Mouse (Mus musculus) CH12.LX (cell line): ENCODE measurements around the gene Tigit. TPM values are rescaled to one million over a fixed set of nuclear protein-coding genes. Genes with fewer than 3 reads are reported as not detected.

Experiments used
- DNase-seq: peaks from one replicate; pipeline ENCODE4 v3.0.0-alpha.2; 2013; ENCODE audit errors: extremely low read depth
- H3K27ac ChIP-seq: 2 replicates; pipeline ENCODE4 v1.5.1; 2012; ENCODE audit warnings: low read depth, mild to moderate bottlenecking, control low read depth, moderate library complexity; ENCODE audit not compliant: insufficient read depth
- H3K27me3 ChIP-seq: replicated peaks from 2 replicates; pipeline ENCODE3; 2012; ENCODE audit warnings: inconsistent platforms
- H3K36me3 ChIP-seq, 2 experiments: replicated peaks in 1 of 2; 2 replicates each; pipeline versions ENCODE3 to v1.6.1; 2012; ENCODE audit warnings: inconsistent platforms in 1 of 2, low read length in 1 of 2, mild to moderate bottlenecking in 1 of 2, mixed read lengths in 1 of 2, moderate library complexity in 1 of 2; ENCODE audit not compliant: control insufficient read depth in 1 of 2, insufficient read depth in 1 of 2
- H3K4me1 ChIP-seq, 2 experiments: 2 replicates each; pipeline ENCODE4 v1.6.1; 2012; ENCODE audit warnings: inconsistent platforms in 1 of 2, moderate library complexity in 1 of 2; ENCODE audit not compliant: insufficient read depth in 2 of 2, control insufficient read depth in 1 of 2
- H3K4me2 ChIP-seq: 2 replicates; pipeline ENCODE4 v1.6.1; 2012; ENCODE audit warnings: low read depth, mild to moderate bottlenecking, control low read depth; ENCODE audit not compliant: poor library complexity, insufficient read depth, severe bottlenecking
- H3K4me3 ChIP-seq, 3 experiments: fragments of 150-350 bp in 1 of 3; sonication (generic) in 1 of 3; replicated peaks in 1 of 3; 2 replicates each; pipeline versions ENCODE3 to v1.5.1; 2011 to 2012; ENCODE audit warnings: low read depth in 2 of 3, low read length in 2 of 3, mild to moderate bottlenecking in 2 of 3, moderate library complexity in 2 of 3, control low read depth in 1 of 3, improper control_type of control experiment in 1 of 3, inconsistent platforms in 1 of 3, mixed read lengths in 1 of 3; ENCODE audit not compliant: poor library complexity in 1 of 3
- H3K79me2 ChIP-seq: replicated peaks from 2 replicates; pipeline ENCODE4 v1.6.1; 2012; ENCODE audit warnings: mild to moderate bottlenecking, moderate library complexity; ENCODE audit not compliant: control insufficient read depth, poor library complexity, insufficient read depth, severe bottlenecking; ENCODE audit errors: extremely low read depth
- H3K9ac ChIP-seq: 2 replicates; pipeline ENCODE4 v1.6.1; 2012; ENCODE audit warnings: low read depth, mild to moderate bottlenecking, control low read depth, moderate library complexity; ENCODE audit not compliant: insufficient read depth
- H3K9me3 ChIP-seq: replicated peaks from 2 replicates; pipeline ENCODE3; 2012; ENCODE audit warnings: low read length, inconsistent platforms, mixed read lengths
- BHLHE40 ChIP-seq: IDR thresholded peaks from 2 replicates; pipeline ENCODE4 v1.6.1; 2011; ENCODE audit warnings: mild to moderate bottlenecking, low read depth, low read length, improper control_type of control experiment
- CHD1 ChIP-seq: IDR thresholded peaks from 2 replicates; pipeline ENCODE4 v1.6.1; 2012; ENCODE audit warnings: low read depth, low read length, improper control_type of control experiment, inconsistent platforms
- CHD2 ChIP-seq: IDR thresholded peaks from 2 replicates; pipeline ENCODE4 v1.6.1; 2011; ENCODE audit warnings: low read length, improper control_type of control experiment
- CTCF ChIP-seq, 2 experiments: IDR thresholded peaks in 1 of 2; conservative IDR thresholded peaks in 1 of 2; 2 replicates each; pipeline ENCODE4 v1.5.1; 2011 to 2012; ENCODE audit warnings: low read depth in 2 of 2, low read length in 2 of 2, improper control_type of control experiment in 1 of 2, inconsistent platforms in 1 of 2, mild to moderate bottlenecking in 1 of 2, moderate library complexity in 1 of 2
- E2F4 ChIP-seq: IDR thresholded peaks from 2 replicates; pipeline ENCODE4 v1.6.1; 2011; ENCODE audit warnings: low read depth, low read length, improper control_type of control experiment; ENCODE audit not compliant: insufficient replicate concordance
- ELF1 ChIP-seq: IDR thresholded peaks from 2 replicates; pipeline ENCODE4 v1.6.1; 2014; ENCODE audit warnings: low read depth, mild to moderate bottlenecking, inconsistent platforms, low read length, improper control_type of control experiment
- EP300 ChIP-seq: IDR thresholded peaks from 2 replicates; pipeline ENCODE4 v1.6.1; 2011; ENCODE audit warnings: low read length, improper control_type of control experiment
- ETS1 ChIP-seq: conservative IDR thresholded peaks from 2 replicates; pipeline ENCODE4 v1.6.1; 2012; ENCODE audit warnings: low read depth, mild to moderate bottlenecking, inconsistent platforms, low read length, improper control_type of control experiment, moderate library complexity
- GABPA ChIP-seq: IDR thresholded peaks from 2 replicates; pipeline ENCODE4 v1.6.1; 2012; ENCODE audit warnings: low read depth, low read length, improper control_type of control experiment, inconsistent platforms; ENCODE audit not compliant: insufficient replicate concordance
- HCFC1 ChIP-seq: IDR thresholded peaks from 2 replicates; pipeline ENCODE4 v1.6.1; 2012; ENCODE audit warnings: low read depth, mild to moderate bottlenecking, inconsistent platforms, low read length, improper control_type of control experiment
- IRF4 ChIP-seq: IDR thresholded peaks from 2 replicates; pipeline ENCODE4 v1.6.1; 2014; ENCODE audit warnings: low read depth, mild to moderate bottlenecking, inconsistent platforms, low read length, improper control_type of control experiment
- JUN ChIP-seq: IDR thresholded peaks from 2 replicates; pipeline ENCODE4 v1.6.1; 2011; ENCODE audit warnings: low read depth, mild to moderate bottlenecking, low read length, improper control_type of control experiment, moderate library complexity; ENCODE audit not compliant: insufficient read depth
- JUND ChIP-seq: conservative IDR thresholded peaks from 2 replicates; pipeline ENCODE4 v1.6.1; 2011; ENCODE audit warnings: low read depth, low read length, improper control_type of control experiment
- KAT2A ChIP-seq: IDR thresholded peaks from 2 replicates; pipeline ENCODE4 v1.6.1; 2012; ENCODE audit warnings: low read length, improper control_type of control experiment, inconsistent platforms; ENCODE audit not compliant: insufficient replicate concordance
- MAFK ChIP-seq: IDR thresholded peaks from 2 replicates; pipeline ENCODE4 v1.6.1; 2011; ENCODE audit warnings: low read length, improper control_type of control experiment; ENCODE audit not compliant: insufficient replicate concordance
- MAX ChIP-seq: IDR thresholded peaks from 2 replicates; pipeline ENCODE4 v1.6.1; 2011; ENCODE audit warnings: low read length, improper control_type of control experiment
- MAZ ChIP-seq: IDR thresholded peaks from 2 replicates; pipeline ENCODE4 v1.6.1; 2012; ENCODE audit warnings: low read depth, mild to moderate bottlenecking, inconsistent platforms, low read length, improper control_type of control experiment, moderate library complexity
- MEF2A ChIP-seq: IDR thresholded peaks from 2 replicates; pipeline ENCODE4 v1.6.1; 2014; ENCODE audit warnings: low read depth, mild to moderate bottlenecking, inconsistent platforms, low read length, improper control_type of control experiment, borderline replicate concordance
- MXI1 ChIP-seq: IDR thresholded peaks from 2 replicates; pipeline ENCODE4 v1.6.1; 2011; ENCODE audit warnings: mild to moderate bottlenecking, low read depth, low read length, improper control_type of control experiment
- MYC ChIP-seq: IDR thresholded peaks from 2 replicates; pipeline ENCODE4 v1.6.1; 2011; ENCODE audit warnings: low read depth, mild to moderate bottlenecking, improper control_type of control experiment, low read length
- NELFE ChIP-seq: IDR thresholded peaks from 2 replicates; pipeline ENCODE4 v1.6.1; 2011; ENCODE audit warnings: low read depth, low read length, improper control_type of control experiment
- NRF1 ChIP-seq: IDR thresholded peaks from 2 replicates; pipeline ENCODE4 v1.6.1; 2014; ENCODE audit warnings: low read depth, mild to moderate bottlenecking, inconsistent platforms, low read length, improper control_type of control experiment, moderate library complexity
- PAX5 ChIP-seq: IDR thresholded peaks from 2 replicates; pipeline ENCODE4 v1.6.1; 2012; ENCODE audit warnings: low read length, inconsistent platforms, mixed read lengths
- POLR2A ChIP-seq: IDR thresholded peaks from 2 replicates; pipeline ENCODE4 v1.6.1; 2011; ENCODE audit warnings: low read depth, mild to moderate bottlenecking, improper control_type of control experiment, low read length
- POLR2AphosphoS2 ChIP-seq: IDR thresholded peaks from 2 replicates; pipeline ENCODE4 v1.6.1; 2011; ENCODE audit warnings: low read depth, low read length, improper control_type of control experiment
- RAD21 ChIP-seq: IDR thresholded peaks from 2 replicates; pipeline ENCODE4 v1.6.1; 2011; ENCODE audit warnings: low read depth, mild to moderate bottlenecking, low read length, improper control_type of control experiment, moderate library complexity
- RCOR1 ChIP-seq: conservative IDR thresholded peaks from 2 replicates; pipeline ENCODE4 v1.6.1; 2012; ENCODE audit warnings: low read depth, mild to moderate bottlenecking, inconsistent platforms, low read length, improper control_type of control experiment
- SIN3A ChIP-seq: IDR thresholded peaks from 2 replicates; pipeline ENCODE4 v1.6.1; 2012; ENCODE audit warnings: low read length, improper control_type of control experiment, inconsistent platforms
- SMC3 ChIP-seq: IDR thresholded peaks from 2 replicates; pipeline ENCODE4 v1.6.1; 2011; ENCODE audit warnings: low read depth, low read length, improper control_type of control experiment
- TBP ChIP-seq: conservative IDR thresholded peaks from 2 replicates; pipeline ENCODE4 v1.6.1; 2011; ENCODE audit warnings: low read depth, low read length, improper control_type of control experiment
- TCF12 ChIP-seq: IDR thresholded peaks from 2 replicates; pipeline ENCODE4 v1.6.1; 2014; ENCODE audit warnings: low read depth, mild to moderate bottlenecking, inconsistent platforms, low read length, improper control_type of control experiment
- UBTF ChIP-seq: IDR thresholded peaks from 2 replicates; pipeline ENCODE4 v1.6.1; 2012; ENCODE audit warnings: low read depth, mild to moderate bottlenecking, inconsistent platforms, low read length, improper control_type of control experiment, moderate library complexity
- USF1 ChIP-seq: IDR thresholded peaks from 2 replicates; pipeline ENCODE4 v1.6.1; 2014; ENCODE audit warnings: low read depth, mild to moderate bottlenecking, inconsistent platforms, low read length, improper control_type of control experiment
- USF2 ChIP-seq: conservative IDR thresholded peaks from 2 replicates; pipeline ENCODE4 v1.6.1; 2011; ENCODE audit warnings: low read depth, low read length, improper control_type of control experiment
- ZC3H11A ChIP-seq: IDR thresholded peaks from 2 replicates; pipeline ENCODE4 v1.6.1; 2012; ENCODE audit warnings: low read depth, mild to moderate bottlenecking, inconsistent platforms, low read length, improper control_type of control experiment
- ZKSCAN1 ChIP-seq: IDR thresholded peaks from 2 replicates; pipeline ENCODE4 v1.6.1; 2012; ENCODE audit warnings: low read depth, inconsistent platforms, low read length, improper control_type of control experiment, borderline replicate concordance
- ZMIZ1 ChIP-seq: IDR thresholded peaks from 2 replicates; pipeline ENCODE4 v1.6.1; 2012; ENCODE audit warnings: low read depth, mild to moderate bottlenecking, inconsistent platforms, low read length, improper control_type of control experiment
- ZNF384 ChIP-seq: IDR thresholded peaks from 2 replicates; pipeline ENCODE4 v1.6.1; 2012; ENCODE audit warnings: low read depth, low read length, improper control_type of control experiment, inconsistent platforms
- dilution Hi-C: fragments of 300-500 bp; cut with MboI; formaldehyde crosslinking; loops from 2 replicates; pipeline ENCODE4 v1.14.3; 2020; ENCODE audit warnings: low sequenced_read_pairs; ENCODE audit not compliant: extremely low pct_unique_long_range_greater_than_20kb, extremely low pct_ligation_motif_present
- in situ Hi-C: fragments of 300-500 bp; cut with MboI; formaldehyde crosslinking; loops from 3 replicates; pipeline ENCODE4 v1.14.3; 2019; ENCODE audit warnings: low sequenced_read_pairs, low pct_ligation_motif_present, low pct_unique_long_range_greater_than_20kb, mixed read lengths
- polyA plus RNA-seq: library from polyadenylated mRNA; unstranded; fragments of >175 nt; gene quantifications from 2 replicates; pipeline ENCODE4 v1.2.1, GENCODE M21; 2012; ENCODE audit warnings: low read depth; ENCODE audit not compliant: insufficient read length
- total RNA-seq, 2 experiments: library from RNA; depleted of rRNA; stranded (reverse); fragments of 300-350 nt in 1 of 2; fragments of >200 nt in 1 of 2; gene quantifications; 2 replicates each; pipeline ENCODE4 v1.2.3; 2012 to 2014

The Tigit gene
- total and polyA plus RNA-seq, 3 experiments, result 17.5 to 67.2 (median 55.4) TPM

- Histone ChIP-seq H3K79me2 (no peaks in the 10 kb centered on the region), H3K36me3 (no peaks in the 10 kb centered on the region), H3K27ac (no peak overlapping the region), H3K9me3 (no peaks in the 10 kb centered on the region), H3K4me1 (peaks cover 31 to 51% of the 10 kb centered on the region in 2 experiments), H3K27me3 (no peaks in the 10 kb centered on the region), H3K4me2 (peak overlapping the region; percentile 44), H3K9ac (no peak overlapping the region), H3K4me3 (no peak overlapping the region)
- DNase-seq, result peak; percentile 41
- in situ Hi-C loops, result loop anchor here (10.0 kb wide), 2 partner anchors 185 to 295 kb away; no protein-coding TSS in a partner anchor
- dilution Hi-C loops, result no loop called here
- TF ChIP-seq MAX, result no peak
- no peak for TF ChIP-seq POLR2A
- TF ChIP-seq POLR2AphosphoS2, result no peak
- no peak for TF ChIP-seq KAT2A
- peak; percentile 65; the same call in 1 of the 2 replicates for TF ChIP-seq CHD1
- 0 out of 2 replicates have a peak, but pooled peaks have one; percentile 21 for TF ChIP-seq MXI1
- no peak for TF ChIP-seq MYC
- TF ChIP-seq NRF1, result no peak
- no peak for TF ChIP-seq CTCF (conservative IDR thresholded peaks at IDR 0.05 in 1 of 2, IDR thresholded peaks at IDR 0.05 in 1 of 2; ENCODE audit: low read depth in 2 of 2, low read length in 2 of 2)
- TF ChIP-seq ELF1, result no peak
- peak; percentile 64 for TF ChIP-seq ETS1
- TF ChIP-seq SMC3, result no peak
- no peak for TF ChIP-seq ZMIZ1
- peak; percentile 56 for TF ChIP-seq BHLHE40
- TF ChIP-seq ZNF384, result no peak; the same call in 1 of the 2 replicates
- no peak for TF ChIP-seq E2F4
- TF ChIP-seq USF1, result no peak
- TF ChIP-seq HCFC1, result no peak
- TF ChIP-seq JUND, result no peak; the same call in 1 of the 2 replicates
- TF ChIP-seq MAZ, result no peak
- TF ChIP-seq RAD21, result no peak; the same call in 1 of the 2 replicates
- no peak for TF ChIP-seq UBTF
- no peak for TF ChIP-seq NELFE
- no peak for TF ChIP-seq CHD2
- 0 out of 2 replicates have a peak, but pooled peaks have one; percentile 29 for TF ChIP-seq IRF4
- TF ChIP-seq PAX5, result no peak
- TF ChIP-seq JUN, result no peak
- TF ChIP-seq RCOR1, result no peak
- TF ChIP-seq ZKSCAN1, result no peak
- peak; percentile 75 for TF ChIP-seq EP300
- no peak for TF ChIP-seq USF2
- TF ChIP-seq MAFK, result 0 out of 2 replicates have a peak, but pooled peaks have one; percentile 15
- no peak for TF ChIP-seq ZC3H11A
- TF ChIP-seq TBP, result no peak
- TF ChIP-seq SIN3A, result no peak
- TF ChIP-seq TCF12, result peak; percentile 66
- TF ChIP-seq GABPA, result no peak
- TF ChIP-seq MEF2A, result peak; percentile 86
These were observed 26.3 kb upstream of the Tigit start for GRCm38 (mm10) chr16:43690211-43690690.
